Mouse (Mus musculus): ENCODE results near the gene Lasp1.
A peak's percentile ranks its signal among the peaks of the same experiment; 100 is the strongest.
"Not testable (repeated sequence)": the region's sequence is repeated elsewhere in the genome, so short reads cannot be mapped to it uniquely, and the experiment has no call there.

The Lasp1 gene

GRCm38 (mm10) chr11:97829365-97829764 is 30.6 kb downstream of the Lasp1 start:
- no peak for DNase-seq (ENCODE audit: low read depth)

DNA sequence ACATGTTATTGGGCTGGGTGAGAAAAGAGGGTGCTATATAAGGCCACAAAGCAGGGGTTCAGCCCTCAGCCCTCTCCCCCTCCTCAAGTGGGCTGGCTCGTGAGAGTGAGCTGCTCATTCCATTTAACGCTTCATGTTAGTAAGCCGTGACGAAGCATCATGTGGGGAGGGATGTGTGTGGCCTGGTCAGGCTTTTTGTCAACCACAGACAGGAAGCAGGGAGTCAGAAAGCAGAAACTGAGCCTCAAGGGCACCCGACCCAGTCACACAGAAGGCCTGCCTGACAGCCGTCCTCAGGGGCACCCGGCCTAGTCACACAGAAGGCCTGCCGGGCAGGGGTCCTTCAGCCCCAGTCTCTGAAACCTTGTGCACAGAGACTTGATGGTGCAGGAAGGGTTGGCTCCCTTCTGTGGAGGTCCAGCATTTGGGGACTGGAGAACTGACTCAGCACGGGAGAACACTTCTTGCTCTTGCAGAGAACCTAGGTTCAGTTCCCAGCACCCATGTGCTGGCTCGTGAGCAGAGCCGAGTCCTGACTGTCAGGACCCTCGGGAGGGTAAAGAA is 31.2 kb downstream of the Lasp1 start:
- peak; percentile 65 for DNase-seq (ENCODE audit: low read depth)

- DNase-seq (ENCODE audit: low read depth), result no peak
Observed at GRCm38 (mm10) chr11:97830501-97830900, 31.7 kb downstream of the Lasp1 start.

DNA sequence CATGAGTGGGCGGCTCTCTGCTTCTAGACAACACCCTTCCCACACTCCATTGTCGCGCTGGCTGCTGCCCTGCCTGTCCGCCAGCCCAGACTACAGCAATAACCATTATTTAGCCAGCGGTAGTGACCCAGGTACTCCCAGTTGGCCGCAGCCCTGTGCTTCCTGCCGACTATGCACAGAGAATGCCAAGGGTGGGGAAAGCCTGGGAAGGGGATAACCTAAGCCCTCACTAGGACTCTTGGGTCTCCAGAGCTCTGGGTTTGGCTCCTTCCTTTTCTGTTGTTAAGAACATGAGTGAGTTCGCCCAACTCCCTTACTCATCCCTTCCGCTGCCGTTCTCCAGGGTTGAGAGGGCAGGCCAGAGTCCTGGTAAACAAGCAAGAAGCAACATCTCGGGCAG is 33.2 kb downstream of the Lasp1 start:
- no peak for DNase-seq (ENCODE audit: low read depth)

GRCm38 (mm10) chr11:97833352-97833751 is 34.6 kb downstream of the Lasp1 start:
- DNase-seq (ENCODE audit: low read depth), result no peak

- no peak for DNase-seq (ENCODE audit: low read depth)
Observed at GRCm38 (mm10) chr11:97836541-97836940, 37.7 kb downstream of the Lasp1 start.

DNA sequence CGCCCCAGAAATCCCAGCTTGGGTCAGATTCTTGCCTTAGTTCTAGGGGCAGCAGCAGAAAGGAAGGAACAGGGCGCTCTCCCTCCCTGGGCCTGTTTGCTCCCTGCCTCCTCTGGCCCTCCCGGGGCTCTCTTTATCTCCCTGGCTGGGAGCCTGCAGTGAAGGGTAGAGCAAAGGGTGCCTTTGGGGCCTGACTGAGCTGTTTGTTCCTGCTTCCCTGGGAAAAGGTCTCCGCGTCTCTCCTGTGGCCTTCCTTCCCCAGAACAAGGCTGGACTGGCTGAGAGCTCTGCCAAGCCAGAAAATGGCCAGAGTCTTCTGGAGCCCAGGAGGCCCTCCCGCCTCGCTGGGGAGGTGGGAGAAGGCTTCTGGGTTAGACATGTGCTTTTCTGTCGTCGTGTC is 38.3 kb downstream of the Lasp1 start:
- DNase-seq (ENCODE audit: low read depth), result not testable (repeated sequence)

GRCm38 (mm10) chr11:97837641-97838149 is 38.9 kb downstream of the Lasp1 start:
- no peak for DNase-seq (ENCODE audit: low read depth)

- DNase-seq (ENCODE audit: low read depth), result no peak
Observed at GRCm38 (mm10) chr11:97838779-97839440, 40.1 kb downstream of the Lasp1 start.

DNA sequence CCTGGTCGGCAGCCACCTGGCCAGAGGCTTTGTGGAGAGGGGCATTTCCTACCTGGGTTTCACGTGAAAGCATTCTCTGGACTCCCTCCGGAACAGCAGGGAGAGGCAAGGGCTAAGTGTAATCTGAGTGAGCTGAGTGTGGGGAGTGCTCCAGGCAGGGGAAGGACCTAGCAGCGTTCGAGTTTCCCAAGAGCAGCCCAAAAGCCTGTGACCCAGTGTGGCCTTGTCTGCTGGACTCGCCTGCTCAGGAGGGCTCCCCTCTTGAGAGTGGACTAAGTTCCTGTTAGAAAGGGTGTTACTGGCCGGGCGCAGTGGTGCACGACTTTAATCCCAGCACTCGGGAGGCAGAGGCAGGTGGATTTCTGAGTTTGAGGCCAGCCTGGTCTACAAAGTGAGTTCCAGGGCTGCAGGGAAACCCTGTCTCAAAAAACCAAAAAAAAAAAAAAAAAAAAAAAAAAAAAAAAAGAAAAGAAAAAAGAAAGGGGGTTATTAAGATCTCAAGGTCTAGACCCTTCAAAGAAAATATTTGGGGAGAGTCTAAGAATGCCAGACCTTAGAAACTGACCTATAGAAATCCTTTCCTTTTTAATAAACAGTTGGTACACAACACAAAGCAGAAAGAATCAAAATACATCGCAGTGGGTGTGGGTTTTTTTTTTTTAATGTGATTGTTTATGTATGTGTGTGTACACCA is 40.8 kb downstream of the Lasp1 start:
- DNase-seq (ENCODE audit: low read depth), result no peak

DNA sequence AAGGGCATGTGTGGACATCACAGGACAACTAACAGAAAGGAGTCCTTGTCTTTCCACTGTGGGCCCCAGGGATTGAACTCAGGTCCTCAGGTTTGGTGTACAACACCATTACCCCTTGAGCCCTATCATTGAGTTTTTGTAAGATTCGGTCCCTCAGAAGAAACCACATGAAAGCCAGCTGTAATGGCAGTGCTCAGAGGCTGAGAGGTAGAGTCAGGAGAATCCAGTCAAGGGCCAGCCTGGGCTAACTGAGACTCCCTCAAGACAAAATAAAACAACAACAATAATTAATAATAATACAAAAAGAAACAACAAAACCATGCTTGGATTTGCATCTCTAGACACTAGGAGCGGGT is 41.3 kb downstream of the Lasp1 start:
- no peak for DNase-seq (ENCODE audit: low read depth)

DNA sequence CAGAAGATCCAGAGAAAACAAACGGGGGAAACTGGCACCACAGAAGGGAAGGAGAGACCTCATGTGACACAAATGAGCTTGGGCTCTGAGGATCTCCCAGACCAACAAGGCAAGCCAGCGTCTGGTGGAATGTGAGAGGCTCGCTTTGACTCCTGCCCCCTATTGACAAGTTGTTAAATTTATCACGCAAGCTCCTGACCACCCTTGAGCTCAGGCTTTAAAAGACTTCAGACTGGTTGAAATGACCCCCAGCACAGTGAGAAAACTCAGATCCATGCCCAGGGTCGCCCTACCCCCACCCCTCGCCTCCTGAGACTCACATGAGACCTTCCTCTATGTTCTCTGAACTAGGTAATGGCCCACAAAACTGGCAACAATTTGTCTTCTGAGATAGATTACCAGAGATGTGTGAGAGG is 41.7 kb downstream of the Lasp1 start, which contains the start of gene B230217C12Rik:
B230217C12Rik (plus strand) TSS at position 242 of the 416 bp plus-strand sequence.
- DNase-seq (ENCODE audit: low read depth), result no peak

- no peak for DNase-seq (ENCODE audit: low read depth)
Observed at GRCm38 (mm10) chr11:97840991-97841661, 42.3 kb downstream of the Lasp1 start.

DNA sequence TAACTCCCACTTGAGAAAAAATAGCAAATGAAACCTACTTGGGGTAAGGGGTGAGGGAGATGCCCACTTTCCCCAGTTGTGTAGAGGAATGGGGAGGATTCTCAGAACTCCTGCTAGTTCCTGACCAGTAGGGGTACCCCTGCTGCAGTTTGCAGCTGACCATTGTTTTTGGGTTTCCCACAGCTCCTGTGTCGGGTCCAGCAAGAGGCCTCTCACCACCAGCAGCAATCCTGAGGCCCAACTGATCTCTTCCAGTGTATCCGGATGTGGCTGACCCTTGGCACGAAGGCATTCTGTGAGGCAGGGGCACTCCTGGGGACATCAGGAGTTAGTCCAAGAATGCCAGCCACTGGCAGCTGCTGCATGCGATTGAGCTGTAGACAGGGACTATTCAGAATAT is 43.2 kb downstream of the Lasp1 start:
- DNase-seq (ENCODE audit: low read depth), result no peak

DNA sequence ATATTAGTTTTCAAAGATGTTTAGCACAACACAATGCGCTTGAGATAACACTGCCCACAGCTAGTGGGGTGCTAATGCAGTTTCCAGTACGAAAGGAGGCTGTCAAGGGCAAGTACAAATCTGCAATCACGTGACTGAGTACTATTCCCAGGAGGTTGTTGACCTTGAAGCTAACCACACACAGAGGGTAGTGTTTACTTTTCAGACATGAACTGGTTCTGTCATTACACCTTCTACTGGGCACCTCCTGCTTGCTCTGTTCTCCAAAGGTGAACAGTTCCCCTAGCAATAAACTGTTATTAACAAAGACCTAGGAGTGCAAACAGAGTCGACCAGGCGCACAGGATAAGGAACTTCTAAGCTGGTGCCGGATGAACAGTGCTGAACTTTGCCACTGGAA is 51.6 kb downstream of the Lasp1 start:
- DNase-seq (ENCODE audit: low read depth), result no peak

- DNase-seq (ENCODE audit: low read depth), result no peak
Observed at GRCm38 (mm10) chr11:97851601-97852000, 52.8 kb downstream of the Lasp1 start.

- no peak for DNase-seq (ENCODE audit: low read depth)
Observed at GRCm38 (mm10) chr11:97855473-97855872, 56.7 kb downstream of the Lasp1 start.

- DNase-seq (ENCODE audit: low read depth), result no peak
Observed at GRCm38 (mm10) chr11:97862148-97862547, 63.3 kb downstream of the Lasp1 start.

DNA sequence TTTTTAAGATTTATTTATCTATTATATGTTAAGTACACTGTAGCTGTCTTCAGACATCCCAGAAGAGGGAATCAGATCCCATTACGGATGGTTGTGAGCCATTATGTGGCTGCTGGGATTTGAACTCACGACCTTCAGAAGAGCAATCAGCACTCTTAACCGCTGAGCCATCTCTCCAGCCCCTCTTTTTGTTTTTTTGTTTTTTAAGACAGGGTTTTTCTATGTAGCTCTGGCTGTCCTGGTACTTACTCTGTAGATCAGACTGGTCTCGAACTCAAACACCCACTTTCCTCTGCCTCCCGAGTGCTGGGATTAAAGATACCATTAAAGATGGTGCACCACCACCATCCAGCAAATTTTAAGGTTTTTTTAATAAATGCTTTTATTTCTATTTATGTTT is 66.6 kb downstream of the Lasp1 start:
- DNase-seq (ENCODE audit: low read depth), result no peak

- no peak for DNase-seq (ENCODE audit: low read depth)
Observed at GRCm38 (mm10) chr11:97866091-97866888, 67.5 kb downstream of the Lasp1 start.

DNA sequence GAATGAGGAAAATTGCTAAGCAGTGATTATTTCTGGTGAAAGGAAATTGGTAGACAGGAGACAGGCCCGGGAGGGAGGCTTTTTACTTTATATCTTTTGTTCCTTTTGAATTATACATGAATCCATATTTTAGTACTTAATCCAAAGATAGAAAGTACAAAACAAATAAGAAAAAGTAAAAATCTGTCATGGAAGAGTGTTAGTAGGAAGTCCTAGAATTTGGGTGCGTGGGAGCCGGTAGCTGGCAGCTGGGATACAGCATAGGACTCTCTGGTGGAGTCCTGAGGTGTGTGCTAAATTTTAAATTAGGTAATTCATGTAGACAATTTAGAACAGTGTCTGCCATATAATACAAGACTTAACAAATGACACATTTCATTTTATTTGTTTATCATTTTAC is 68.8 kb downstream of the Lasp1 start:
- DNase-seq (ENCODE audit: low read depth), result no peak

- not testable (repeated sequence) for DNase-seq (ENCODE audit: low read depth)
Observed at GRCm38 (mm10) chr11:97872378-97872777, 73.6 kb downstream of the Lasp1 start.

Measured in c-Kit-positive CD71-negative TER-119-negative erythroid progenitor cells, embryonic 14.5 days (primary cell).